Mouse (Mus musculus) adrenal gland, postnatal 14 days (tissue): ENCODE measurements around the gene Sh3d19. TPM values are rescaled to one million over a fixed set of nuclear protein-coding genes. Genes with fewer than 3 reads are reported as not detected.

Source experiments
- DNase-seq: peaks from one replicate; pipeline ENCODE4 v3.0.0; 2021; ENCODE audit warnings: mixed read lengths
- total RNA-seq: library from RNA; stranded (reverse); gene quantifications from 2 replicates; pipeline ENCODE4 v1.2.3, GENCODE M21; 2021

Sh3d19 gene
- total RNA-seq, 1 experiment from 2014 or later, result 24.2 TPM

GRCm38 (mm10) chr3:86139660-86140059 lies 168.8 kb downstream of the Sh3d19 start:
- no peak for DNase-seq

DNA sequence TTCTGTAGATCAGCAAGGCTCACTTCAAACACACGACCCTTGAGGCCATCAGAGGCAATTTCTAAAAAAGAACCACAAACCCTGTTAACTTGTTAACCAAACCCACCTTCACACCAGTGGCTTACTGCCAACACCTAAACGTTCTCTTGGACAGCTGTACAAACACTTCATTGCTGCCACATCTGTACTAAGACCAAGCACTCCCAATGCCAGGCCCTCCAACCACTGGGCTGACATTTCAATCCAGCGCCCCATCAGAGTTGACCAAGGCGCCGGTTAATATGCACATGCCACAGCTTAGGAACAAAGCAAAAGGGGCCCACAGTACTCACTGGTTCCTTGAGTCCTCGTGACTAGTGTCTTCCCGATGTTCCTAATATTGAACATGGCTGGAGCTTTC lies 170.5 kb downstream of the Sh3d19 start:
- peak; percentile 29 for DNase-seq

- DNase-seq, result peak; percentile 63
These were observed 171.0 kb downstream of the Sh3d19 start for GRCm38 (mm10) chr3:86141886-86142262.

GRCm38 (mm10) chr3:86142263-86142933 lies 171.5 kb downstream of the Sh3d19 start, which contains the start of gene Rps3a1:
Gene Rps3a1, minus strand, starts transcription at chr3:86142702.
- DNase-seq, result peak; percentile 98

GRCm38 (mm10) chr3:86142934-86143317 lies 172.0 kb downstream of the Sh3d19 start:
- DNase-seq, result no peak

DNA sequence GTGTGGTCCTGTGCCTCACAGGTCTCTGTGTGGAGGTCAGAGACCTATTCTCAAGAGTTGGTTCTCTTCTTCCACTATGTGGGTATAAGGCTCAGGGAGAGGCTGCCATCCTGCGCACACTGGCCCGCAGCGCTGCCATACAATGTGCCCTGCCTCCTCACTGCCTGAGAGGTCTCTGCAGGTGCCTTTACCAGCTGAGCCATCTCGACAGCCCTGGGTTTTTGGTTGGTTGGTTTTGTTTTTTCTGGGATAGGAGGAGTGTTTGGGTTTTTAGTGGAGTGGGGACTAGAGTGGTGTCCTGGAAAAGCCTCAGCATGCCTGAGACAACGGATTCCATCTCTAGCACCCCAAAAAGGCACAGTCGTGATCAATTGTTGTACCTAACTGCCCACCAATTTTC lies 172.4 kb downstream of the Sh3d19 start:
- DNase-seq, result no peak

- no peak for DNase-seq
These were observed 178.2 kb downstream of the Sh3d19 start for GRCm38 (mm10) chr3:86149063-86149462.

- DNase-seq, result no peak
These were observed 178.6 kb downstream of the Sh3d19 start for GRCm38 (mm10) chr3:86149521-86149920.

DNA sequence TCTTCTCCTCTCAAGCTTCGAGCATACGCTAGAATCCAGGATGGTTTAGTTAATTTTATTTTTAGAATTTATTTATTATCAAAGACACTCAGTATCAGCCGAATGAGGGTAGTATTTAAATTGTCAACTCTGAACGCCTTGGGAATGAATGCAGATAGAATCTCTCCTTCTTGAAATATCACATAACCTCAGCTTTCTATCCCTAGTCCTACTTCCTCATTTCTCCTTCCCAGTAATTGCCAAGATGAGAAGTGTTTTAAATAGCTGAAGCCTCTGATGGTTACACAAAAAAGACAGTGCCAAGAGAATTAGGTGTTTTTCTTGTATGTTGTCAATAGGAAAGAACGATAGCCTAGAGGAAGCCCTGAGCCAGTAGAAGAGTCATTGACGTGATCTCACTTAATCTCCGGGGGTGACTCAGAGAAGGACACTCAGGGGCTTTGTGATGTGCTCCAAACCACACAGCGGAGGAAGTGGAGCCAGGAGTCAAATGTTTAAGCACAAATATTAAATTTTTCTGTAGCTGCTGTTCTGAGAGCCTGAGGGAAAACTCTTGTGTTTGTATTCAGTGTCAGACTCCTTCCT lies 198.0 kb downstream of the Sh3d19 start:
- DNase-seq, result no peak

- no peak for DNase-seq
These were observed 208.8 kb downstream of the Sh3d19 start for GRCm38 (mm10) chr3:86179714-86180113.

Other genes with a start within 250 kb of the Sh3d19 start
- gene Fam160a1, start 153.8 kb upstream of the Sh3d19 start, total RNA-seq, result 5.9 and 6.9 TPM in 2 replicates
- 1.7 and 1.9 TPM in 2 replicates for gene Glt28d2, start 83.6 kb upstream of the Sh3d19 start, total RNA-seq
- 4.2 and 6.2 TPM in 2 replicates for gene Gm37240, start 83.6 kb upstream of the Sh3d19 start, total RNA-seq
- not detected in 2 replicates for gene Prss48, start 31.4 kb downstream of the Sh3d19 start, total RNA-seq
- gene Rps3a1, start 171.6 kb downstream of the Sh3d19 start, total RNA-seq, result 771 and 936 TPM in 2 replicates